26 mouse cellular contexts compared by ENCODE assay signal in genomic region chr7:109723114-109723513, GRCm38 (mm10). TPM values are rescaled to one million over a fixed set of nuclear protein-coding genes. Genes with fewer than 3 reads are reported as not detected.
DNase-seq lines count a peak whose midpoint lies in the region; ATAC-seq and TF ChIP-seq lines count a peak whose summit lies in the region.
"Had no signal": no experiment of that assay in that cellular context is flagged by ENCODE, and none has a peak within 500 bp of the region (broad histone marks: within the 10 kb centered on the region; RNA-seq: fewer than 3 reads in every experiment).

No protein-coding gene starts in this region.

- DNase-seq in retina, adult 2 months (ENCODE audit: low read depth, low spot score), result peak; percentile 63
- no peak for DNase-seq in retina, embryonic 14.5 days (ENCODE audit: low spot score)
- DNase-seq in ovary, adult 18-20 months (ENCODE audit: low spot score), result no peak
- DNase-seq in limb, embryonic 10.5 days (ENCODE audit: low spot score), result no peak
- DNase-seq: adrenal gland, adult 2 months; adrenal gland, postnatal 14 days; cerebellum, adult 11 months; cerebellum, adult 2 months; cerebellum, adult 9-11 months; cerebellum, postnatal 25 days; embryo, embryonic 11 days; gastrocnemius, postnatal 25 days; heart, adult 2 months had no signal

- H3K9ac ChIP-seq in intestine, embryonic 15.5 days, result no peak overlapping the region
- H3K9ac ChIP-seq in intestine, postnatal 0 days (ENCODE audit: low read depth, low read length), result no peak overlapping the region
- no peak overlapping the region for H3K9ac ChIP-seq in stomach, embryonic 16.5 days (ENCODE audit: low read length)
- H3K9ac ChIP-seq: embryonic facial prominence, embryonic 13.5 days; forebrain, embryonic 12.5 days; forebrain, embryonic 15.5 days; hindbrain, embryonic 12.5 days; hindbrain, embryonic 15.5 days had no signal

- H3K36me3 ChIP-seq in intestine, embryonic 15.5 days, result no peaks in the 10 kb centered on the region
- no peaks in the 10 kb centered on the region for H3K36me3 ChIP-seq in intestine, postnatal 0 days (ENCODE audit: control insufficient read depth, insufficient read depth)
- H3K36me3 ChIP-seq in stomach, embryonic 16.5 days (ENCODE audit: control insufficient read depth, insufficient read depth, low read length), result no peaks in the 10 kb centered on the region
- H3K36me3 ChIP-seq in limb, embryonic 10.5 days, result no peaks in the 10 kb centered on the region
- H3K36me3 ChIP-seq: embryonic facial prominence, embryonic 10.5 days; embryonic facial prominence, embryonic 13.5 days; forebrain, embryonic 12.5 days; forebrain, embryonic 15.5 days; hindbrain, embryonic 12.5 days; hindbrain, embryonic 15.5 days had no signal

- peak; percentile 45; the same call in 1 of the 2 replicates for ATAC-seq in intestine, embryonic 15.5 days
- no peak for ATAC-seq in intestine, postnatal 0 days
- ATAC-seq in stomach, embryonic 16.5 days (ENCODE audit: insufficient read depth, low FRiP score), result peak; percentile 63; the same call in 1 of the 2 replicates
- ATAC-seq: forebrain, embryonic 15.5 days had no signal

- H3K27me3 ChIP-seq in intestine, embryonic 15.5 days (replicated peaks), result no peaks in the 10 kb centered on the region
- no peaks in the 10 kb centered on the region for H3K27me3 ChIP-seq in intestine, postnatal 0 days (replicated peaks; ENCODE audit: control insufficient read depth, insufficient read depth, low read length)
- no peaks in the 10 kb centered on the region for H3K27me3 ChIP-seq in stomach, embryonic 16.5 days (ENCODE audit: control insufficient read depth, insufficient read depth, low read length)
- no peaks in the 10 kb centered on the region for H3K27me3 ChIP-seq in limb, embryonic 10.5 days (ENCODE audit: low read depth, poor library complexity, severe bottlenecking)
- H3K27me3 ChIP-seq: embryonic facial prominence, embryonic 13.5 days; forebrain, embryonic 12.5 days; forebrain, embryonic 15.5 days; hindbrain, embryonic 12.5 days; hindbrain, embryonic 15.5 days had no signal

- no peak overlapping the region for H3K27ac ChIP-seq in intestine, embryonic 15.5 days
- no peak overlapping the region for H3K27ac ChIP-seq in intestine, postnatal 0 days (ENCODE audit: low read depth, low read length)
- H3K27ac ChIP-seq in stomach, embryonic 16.5 days (ENCODE audit: low read length), result no peak overlapping the region
- no peak overlapping the region for H3K27ac ChIP-seq in limb, embryonic 10.5 days
- H3K27ac ChIP-seq: embryonic facial prominence, embryonic 10.5 days; embryonic facial prominence, embryonic 13.5 days; forebrain, embryonic 12.5 days; forebrain, embryonic 15.5 days; heart, adult 2 months; hindbrain, embryonic 12.5 days; hindbrain, embryonic 15.5 days had no signal

- H3K4me1 ChIP-seq in intestine, embryonic 15.5 days (replicated peaks), result no peaks in the 10 kb centered on the region
- no peaks in the 10 kb centered on the region for H3K4me1 ChIP-seq in intestine, postnatal 0 days (replicated peaks; ENCODE audit: control insufficient read depth, insufficient read depth, low read length)
- no peaks in the 10 kb centered on the region for H3K4me1 ChIP-seq in stomach, embryonic 16.5 days (ENCODE audit: control insufficient read depth, insufficient read depth, low read length)
- no peaks in the 10 kb centered on the region for H3K4me1 ChIP-seq in limb, embryonic 10.5 days
- H3K4me1 ChIP-seq: embryonic facial prominence, embryonic 10.5 days; embryonic facial prominence, embryonic 13.5 days; forebrain, embryonic 12.5 days; forebrain, embryonic 15.5 days; hindbrain, embryonic 12.5 days; hindbrain, embryonic 15.5 days had no signal

- no peaks in the 10 kb centered on the region for H3K9me3 ChIP-seq in intestine, embryonic 15.5 days
- no peaks in the 10 kb centered on the region for H3K9me3 ChIP-seq in intestine, postnatal 0 days (ENCODE audit: control insufficient read depth)
- no peaks in the 10 kb centered on the region for H3K9me3 ChIP-seq in stomach, embryonic 16.5 days (replicated peaks; ENCODE audit: control insufficient read depth, low read length)
- no peaks in the 10 kb centered on the region for H3K9me3 ChIP-seq in limb, embryonic 10.5 days (replicated peaks)
- H3K9me3 ChIP-seq: embryonic facial prominence, embryonic 10.5 days; embryonic facial prominence, embryonic 13.5 days; forebrain, embryonic 15.5 days; hindbrain, embryonic 12.5 days; hindbrain, embryonic 15.5 days had no signal

- no peak overlapping the region for H3K4me3 ChIP-seq in intestine, embryonic 15.5 days (replicated peaks)
- H3K4me3 ChIP-seq in intestine, postnatal 0 days (ENCODE audit: low read depth, low read length), result no peak overlapping the region
- H3K4me3 ChIP-seq in stomach, embryonic 16.5 days (replicated peaks; ENCODE audit: low read length), result no peak overlapping the region
- no peak overlapping the region for H3K4me3 ChIP-seq in limb, embryonic 10.5 days
- H3K4me3 ChIP-seq: embryonic facial prominence, embryonic 10.5 days; embryonic facial prominence, embryonic 13.5 days; erythroblast, embryonic 14.5 days; forebrain, embryonic 12.5 days; forebrain, embryonic 15.5 days; heart, adult 2 months; hindbrain, embryonic 12.5 days; hindbrain, embryonic 15.5 days had no signal

- no peak for TF ChIP-seq CTCF in intestine, postnatal 0 days (IDR thresholded peaks at IDR 0.05; ENCODE audit: low read depth)

- H3K4me2 ChIP-seq in intestine, embryonic 15.5 days (replicated peaks), result no peak overlapping the region
- H3K4me2 ChIP-seq in intestine, postnatal 0 days (replicated peaks; ENCODE audit: low read depth), result no peak overlapping the region
- no peak overlapping the region for H3K4me2 ChIP-seq in stomach, embryonic 16.5 days (ENCODE audit: low read depth, low read length)
- H3K4me2 ChIP-seq: embryonic facial prominence, embryonic 13.5 days; forebrain, embryonic 12.5 days; forebrain, embryonic 15.5 days; heart, embryonic 11.5 days; hindbrain, embryonic 12.5 days; hindbrain, embryonic 15.5 days had no signal

- WGBS in intestine, embryonic 15.5 days, result 86% methylated on average over 8 of the region's 8 CpGs
- 83% methylated on average over 8 of the region's 8 CpGs for WGBS in intestine, postnatal 0 days
- 76% methylated on average over 8 of the region's 8 CpGs for WGBS in stomach, embryonic 16.5 days
- 99% methylated on average over 8 of the region's 8 CpGs for whole genome bisulfite sequencing in limb, embryonic 10.5 days

RNA-seq across cellular contexts. Expression of gene BC051019, which starts 0.5 kb away (rescaled TPM):
- 0.14 and 0.16 TPM in 2 replicates for polyA plus RNA-seq in intestine, embryonic 15.5 days (2015; fragmentation: Nextera tagmentation; extraction: Ambion mirVana)
- not detected in 2 replicates for polyA plus RNA-seq in intestine, postnatal 0 days (2015; fragmentation: Nextera tagmentation; extraction: Ambion mirVana)
- 0.23 and 0.45 TPM in 2 replicates for polyA plus RNA-seq in stomach, embryonic 16.5 days (2015; fragmentation: Nextera tagmentation; extraction: Ambion mirVana)
- polyA plus RNA-seq in limb, embryonic 10.5 days (2016; fragmentation: Nextera tagmentation; extraction: Ambion mirVana), result not detected in 2 replicates
- polyA plus RNA-seq: adrenal gland, adult 2 months; erythroblast, embryonic 14.5 days; forebrain, embryonic 12.5 days; heart, embryonic 11.5 days; heart, embryonic 14.5 days; heart, postnatal 0 days had no signal

RNA-seq across cellular contexts. Expression of gene Ascl3, which starts 8.4 kb away (rescaled TPM):
- not detected in 2 replicates for polyA plus RNA-seq in intestine, embryonic 15.5 days (2015; fragmentation: Nextera tagmentation; extraction: Ambion mirVana)
- polyA plus RNA-seq in intestine, postnatal 0 days (2015; fragmentation: Nextera tagmentation; extraction: Ambion mirVana), result 0.52 and 0.98 TPM in 2 replicates
- polyA plus RNA-seq in stomach, embryonic 16.5 days (2015; fragmentation: Nextera tagmentation; extraction: Ambion mirVana), result 0.21 TPM in 1 of 2 replicates, not detected in the other
- 0.35 TPM in 1 of 2 replicates, not detected in the other for polyA plus RNA-seq in limb, embryonic 10.5 days (2016; fragmentation: Nextera tagmentation; extraction: Ambion mirVana)
- polyA plus RNA-seq: embryonic facial prominence, embryonic 10.5 days; embryonic facial prominence, embryonic 13.5 days; forebrain, embryonic 12.5 days; forebrain, embryonic 15.5 days; heart, adult 2 months; heart, embryonic 11.5 days; heart, embryonic 14.5 days; heart, postnatal 0 days; hindbrain, embryonic 12.5 days; hindbrain, embryonic 15.5 days had no signal

RNA-seq across cellular contexts. Expression of gene Akip1, which starts 19.6 kb away (rescaled TPM):
- polyA plus RNA-seq in intestine, embryonic 15.5 days (2015; fragmentation: Nextera tagmentation; extraction: Ambion mirVana), result 38.1 and 38.6 TPM in 2 replicates
- polyA plus RNA-seq in intestine, postnatal 0 days (2015; fragmentation: Nextera tagmentation; extraction: Ambion mirVana), result 29.8 and 30.1 TPM in 2 replicates
- polyA plus RNA-seq in stomach, embryonic 16.5 days (2015; fragmentation: Nextera tagmentation; extraction: Ambion mirVana), result 42.5 and 42.7 TPM in 2 replicates
- 26.8 and 27.5 TPM in 2 replicates for polyA plus RNA-seq in limb, embryonic 10.5 days (2016; fragmentation: Nextera tagmentation; extraction: Ambion mirVana)

RNA-seq across cellular contexts. Expression of gene St5, which starts 19.7 kb away (rescaled TPM):
- 61.3 and 64.4 TPM in 2 replicates for polyA plus RNA-seq in intestine, embryonic 15.5 days (2015; fragmentation: Nextera tagmentation; extraction: Ambion mirVana)
- 46.7 and 49.7 TPM in 2 replicates for polyA plus RNA-seq in intestine, postnatal 0 days (2015; fragmentation: Nextera tagmentation; extraction: Ambion mirVana)
- 64.0 and 68.3 TPM in 2 replicates for polyA plus RNA-seq in stomach, embryonic 16.5 days (2015; fragmentation: Nextera tagmentation; extraction: Ambion mirVana)
- 41.4 and 53.5 TPM in 2 replicates for polyA plus RNA-seq in limb, embryonic 10.5 days (2016; fragmentation: Nextera tagmentation; extraction: Ambion mirVana)

RNA-seq across cellular contexts. Expression of gene Tmem9b, which starts 29.6 kb away (rescaled TPM):
- polyA plus RNA-seq in intestine, embryonic 15.5 days (2015; fragmentation: Nextera tagmentation; extraction: Ambion mirVana), result 64.4 and 65.2 TPM in 2 replicates
- 135 and 145 TPM in 2 replicates for polyA plus RNA-seq in intestine, postnatal 0 days (2015; fragmentation: Nextera tagmentation; extraction: Ambion mirVana)
- polyA plus RNA-seq in stomach, embryonic 16.5 days (2015; fragmentation: Nextera tagmentation; extraction: Ambion mirVana), result 78.6 and 84.0 TPM in 2 replicates
- 17.3 and 18.0 TPM in 2 replicates for polyA plus RNA-seq in limb, embryonic 10.5 days (2016; fragmentation: Nextera tagmentation; extraction: Ambion mirVana)
